In genomic region chr2:57613243-57613642, GRCm38 (mm10) we compare ENCODE assay signal across 10 mouse cellular contexts.
DNase-seq lines count a peak whose midpoint lies in the region; ATAC-seq and TF ChIP-seq lines count a peak whose summit lies in the region.
"Had no signal": no experiment of that assay in that cellular context is flagged by ENCODE, and none has a peak within 500 bp of the region (broad histone marks: within the 10 kb centered on the region; RNA-seq: fewer than 3 reads in every experiment).

No protein-coding gene starts in this region.

- H3K9me3 ChIP-seq in forebrain, postnatal 0 days (ENCODE audit: low read length) = no peaks in the 10 kb centered on the region
- H3K9me3 ChIP-seq in midbrain, embryonic 10.5 days (replicated peaks) = no peaks in the 10 kb centered on the region

- no peak for TF ChIP-seq CTCF in forebrain, postnatal 0 days (IDR thresholded peaks at IDR 0.05; ENCODE audit: low read depth)

- 10% methylated on average over 10 of the region's 10 CpGs for WGBS in forebrain, postnatal 0 days
- WGBS in midbrain, embryonic 10.5 days = 50% methylated on average over 10 of the region's 10 CpGs

- 0 out of 2 replicates have a peak, but pooled peaks cover 5% of the 10 kb centered on the region for H3K4me1 ChIP-seq in forebrain, postnatal 0 days (ENCODE audit: insufficient read depth)
- H3K4me1 ChIP-seq in midbrain, embryonic 10.5 days = peaks cover 37% of the 10 kb centered on the region

- no peaks in the 10 kb centered on the region for H3K36me3 ChIP-seq in forebrain, postnatal 0 days (ENCODE audit: insufficient read depth)
- H3K36me3 ChIP-seq in midbrain, embryonic 10.5 days = no peaks in the 10 kb centered on the region

- no peak overlapping the region for H3K27ac ChIP-seq in forebrain, postnatal 0 days (ENCODE audit: low read depth, low read length)
- H3K27ac ChIP-seq in midbrain, embryonic 10.5 days (replicated peaks) = peak overlapping the region; percentile 57; the same call in 1 of the 2 replicates

- H3K4me2 ChIP-seq in forebrain, postnatal 0 days (ENCODE audit: low read depth) = peak overlapping the region; percentile 59

- H3K4me3 ChIP-seq in forebrain, postnatal 0 days (ENCODE audit: low read depth, low read length) = peak overlapping the region; percentile 18
- no peak overlapping the region for H3K4me3 ChIP-seq in midbrain, embryonic 10.5 days

- peak; percentile 14 for DNase-seq in adrenal gland, postnatal 14 days
- DNase-seq in adrenal gland, adult 18-20 months (ENCODE audit: low spot score in 2 of 2) = no peak
- DNase-seq in ES-CJ7 (ENCODE audit: low read depth, low spot score) = peak; percentile 45
- DNase-seq in forebrain, postnatal 0 days = peak; percentile 74
- DNase-seq in midbrain, embryonic 10.5 days (ENCODE audit: low spot score) = peak; percentile 27
- no peak for DNase-seq in ovary, postnatal 14 days (ENCODE audit: low spot score)
- DNase-seq in gastrocnemius, postnatal 10 days = no peak
- no peak for DNase-seq in thymus, postnatal 4 days
- DNase-seq: liver, postnatal 0 days had no signal

- no peak overlapping the region for H3K9ac ChIP-seq in forebrain, postnatal 0 days
- H3K9ac ChIP-seq: liver, postnatal 0 days had no signal

- no peak for ATAC-seq in forebrain, postnatal 0 days
- ATAC-seq: inflammation-experienced regulatory T-cells, adult 6 months; liver, postnatal 0 days had no signal

- H3K27me3 ChIP-seq in forebrain, postnatal 0 days (ENCODE audit: insufficient read depth, low read length) = no peaks in the 10 kb centered on the region
- H3K27me3 ChIP-seq in midbrain, embryonic 10.5 days (ENCODE audit: low read depth, poor library complexity, severe bottlenecking) = peaks cover 10% of the 10 kb centered on the region

Comparison
In these comparisons a context has a peak if more than half of its experiments do, and no peak if none do; other contexts are left out.
1. DNase-seq: peak in adrenal gland, postnatal 14 days (single experiment), ES-CJ7 (single experiment), forebrain, postnatal 0 days (single experiment) and midbrain, embryonic 10.5 days (single experiment); none in adrenal gland, adult 18-20 months (0 of 2), ovary, postnatal 14 days (single experiment), gastrocnemius, postnatal 10 days (single experiment) and thymus, postnatal 4 days (single experiment).